Mouse (Mus musculus) heart, adult 2 months (tissue): ENCODE results near the gene Homer3.

ENCODE experiments used
- EP300 ChIP-seq: fragments of 200-500 bp; IDR thresholded peaks from 2 replicates; pipeline ENCODE4 v1.6.1; 2011; ENCODE audit warnings: low read depth, low read length, control low read depth; ENCODE audit not compliant: insufficient read depth
- POLR2A ChIP-seq: fragments of 200-500 bp; IDR thresholded peaks from 2 replicates; pipeline ENCODE4 v1.6.1; 2011; ENCODE audit warnings: mild to moderate bottlenecking, low read depth, low read length, control low read depth; ENCODE audit not compliant: insufficient read depth

- TF ChIP-seq EP300, result no peak
- TF ChIP-seq POLR2A, result no peak
These were observed 4.1 kb downstream of the Homer3 start for GRCm38 (mm10) chr8:70286737-70287136.
